Mouse (Mus musculus) C2C12 (cell line): Measurements from ENCODE around the gene Zfp27. TPM values are rescaled to one million over a fixed set of nuclear protein-coding genes. Genes with fewer than 3 reads are reported as not detected.

Source experiments
- H3K27me3 ChIP-seq: one replicate; pipeline ENCODE4 v1.6.1; 2011; ENCODE audit not compliant: control insufficient read depth, insufficient read depth, insufficient read length
- H3K36me3 ChIP-seq: one replicate; pipeline ENCODE4 v1.6.1; 2011; ENCODE audit not compliant: control insufficient read depth, insufficient read depth
- H3K4me3 ChIP-seq: one replicate; pipeline ENCODE4 v1.5.1; 2011; ENCODE audit warnings: mild to moderate bottlenecking, control low read depth; ENCODE audit not compliant: poor library complexity, insufficient read depth, severe bottlenecking
- H3K79me2 ChIP-seq: one replicate; pipeline ENCODE4 v1.6.1; 2011; ENCODE audit not compliant: control insufficient read depth, insufficient read depth
- H3K79me3 ChIP-seq: one replicate; pipeline ENCODE4 v1.6.1; 2011; ENCODE audit warnings: low read depth, control low read depth
- H3ac ChIP-seq: one replicate; pipeline ENCODE3; 2011; ENCODE audit warnings: low read depth; ENCODE audit not compliant: control insufficient read depth, insufficient read length
- CEBPB ChIP-seq: IDR thresholded peaks from one replicate; pipeline ENCODE4 v1.6.1; 2011; ENCODE audit warnings: low read depth, mild to moderate bottlenecking, control low read depth, moderate library complexity
- CTCF ChIP-seq: IDR thresholded peaks from one replicate; pipeline ENCODE4 v1.5.1; 2011; ENCODE audit not compliant: control insufficient read depth, insufficient read depth, insufficient read length
- MAX ChIP-seq: IDR thresholded peaks from one replicate; pipeline ENCODE4 v1.6.1; 2011; ENCODE audit warnings: mild to moderate bottlenecking, control low read depth
- MYOG ChIP-seq: IDR thresholded peaks from one replicate; pipeline ENCODE4 v1.6.1; 2011; ENCODE audit not compliant: control insufficient read depth, insufficient read length; ENCODE audit errors: extremely low read depth
- USF1 ChIP-seq: IDR thresholded peaks from one replicate; pipeline ENCODE4 v1.6.1; 2011; ENCODE audit warnings: low read depth, mild to moderate bottlenecking, control low read depth, moderate library complexity
- microRNA-seq: library from miRNA; unstranded; fragments of <30 nt; microRNA quantifications from one replicate; pipeline ENCODE4, GENCODE M21; 2019; ENCODE audit warnings: borderline microRNAs expressed
- polyA plus RNA-seq: library from polyadenylated mRNA; unstranded; fragments of >200 nt; fragmentation: generic; extraction: Trizol; gene quantifications from one replicate; pipeline ENCODE4 v1.2.1, GENCODE M21; 2012; ENCODE audit warnings: missing spikeins

Gene Zfp27
- polyA plus RNA-seq, 1 experiment = 3.0 TPM

DNA sequence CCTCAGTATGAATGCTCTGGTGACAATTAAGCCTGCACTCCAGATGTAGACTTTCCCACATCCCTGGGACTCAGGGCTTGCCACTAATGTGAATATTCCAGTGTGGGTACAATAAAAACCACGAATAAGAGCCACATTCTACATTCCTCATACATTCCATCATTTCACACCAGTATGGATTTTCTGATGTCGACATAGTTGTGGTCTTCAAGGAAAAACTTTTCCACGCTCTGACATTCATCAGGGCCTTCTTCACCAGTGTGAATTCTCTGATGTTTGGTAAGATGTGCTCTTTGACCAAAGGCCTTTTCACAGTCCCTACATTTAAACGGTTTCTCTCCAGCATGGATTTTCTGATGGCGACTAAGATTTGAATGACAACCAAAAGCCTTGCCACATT is 61.8 kb downstream of the Zfp27 start:
- Histone ChIP-seq H3K4me3 (no peak overlapping the region), H3K36me3 (no peaks in the 10 kb centered on the region), H3K79me3 (no peaks in the 10 kb centered on the region), H3ac (no peak overlapping the region), H3K79me2 (no peaks in the 10 kb centered on the region), H3K27me3 (no peaks in the 10 kb centered on the region)
- no peak for TF ChIP-seq CTCF
- no peak for TF ChIP-seq CEBPB
- no peak for TF ChIP-seq USF1
- no peak for TF ChIP-seq MAX
- no peak for TF ChIP-seq MYOG

Small RNA genes lying within 50 kb of the gene (microRNA-seq; reads per million reads assigned to microRNA genes)
- 0.36 reads per million for gene Mir7668

Other genes starting within 250 kb of the Zfp27 start
- not detected for gene Catsperg2, start 179.5 kb downstream of the Zfp27 start, polyA plus RNA-seq
- 3.0 TPM for gene Zfp84, start 138.0 kb downstream of the Zfp27 start, polyA plus RNA-seq
- gene Zfp30, start 122.6 kb downstream of the Zfp27 start, polyA plus RNA-seq = 1.4 TPM
- gene Zfp790, start 90.5 kb downstream of the Zfp27 start, polyA plus RNA-seq = 2.5 TPM
- gene Zfp940, start 52.9 kb downstream of the Zfp27 start, polyA plus RNA-seq = 1.0 TPM
- 0.78 TPM for gene Zfp420, start 46.6 kb downstream of the Zfp27 start, polyA plus RNA-seq
- gene Zfp383, start 1.7 kb upstream of the Zfp27 start, polyA plus RNA-seq = 1.8 TPM
- gene Zfp74, start 47.5 kb upstream of the Zfp27 start, polyA plus RNA-seq = 1.9 TPM
- gene Zfp568, start 77.4 kb upstream of the Zfp27 start, polyA plus RNA-seq = 11.0 TPM
- 0.40 TPM for gene Zfp14, start 144.8 kb upstream of the Zfp27 start, polyA plus RNA-seq
- 2.0 TPM for gene Zfp82, start 166.3 kb upstream of the Zfp27 start, polyA plus RNA-seq
- gene Gm26920, start 183.8 kb upstream of the Zfp27 start, polyA plus RNA-seq = 0.05 TPM
- gene Zfp566, start 184.0 kb upstream of the Zfp27 start, polyA plus RNA-seq = 3.1 TPM
- 8.6 TPM for gene Zfp260, start 188.2 kb upstream of the Zfp27 start, polyA plus RNA-seq
- 3.8 TPM for gene Zfp382, start 215.4 kb upstream of the Zfp27 start, polyA plus RNA-seq